Mouse (Mus musculus) right cerebral cortex, postnatal 10 days (tissue): ENCODE data around the gene Tymp.

Experiments used
- DNase-seq, 2 experiments: peaks; one replicate each; pipeline ENCODE4 v3.0.0; 2021; ENCODE audit warnings: low spot score in 2 of 2

The Tymp gene

DNA sequence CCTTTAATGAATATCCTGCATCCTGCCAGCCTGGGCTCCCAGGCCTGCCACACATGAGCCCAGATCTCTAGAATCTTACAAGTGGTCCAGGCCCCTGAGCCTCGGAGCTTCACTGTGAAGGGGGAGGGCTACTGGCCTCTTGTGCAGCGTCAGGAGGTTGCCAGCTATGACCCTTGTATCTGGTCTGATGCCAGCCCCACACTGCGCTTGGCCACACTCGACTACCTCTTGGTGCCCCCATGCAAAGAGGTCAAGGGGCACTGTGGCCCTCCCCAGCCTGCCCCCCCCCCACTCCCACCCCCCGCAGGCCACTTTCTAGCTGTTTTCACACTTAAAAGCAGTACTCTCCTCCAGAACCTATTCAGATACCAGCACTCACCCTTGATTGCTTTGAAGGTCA lies 50.4 kb downstream of the Tymp start:
- no peak for DNase-seq

DNA sequence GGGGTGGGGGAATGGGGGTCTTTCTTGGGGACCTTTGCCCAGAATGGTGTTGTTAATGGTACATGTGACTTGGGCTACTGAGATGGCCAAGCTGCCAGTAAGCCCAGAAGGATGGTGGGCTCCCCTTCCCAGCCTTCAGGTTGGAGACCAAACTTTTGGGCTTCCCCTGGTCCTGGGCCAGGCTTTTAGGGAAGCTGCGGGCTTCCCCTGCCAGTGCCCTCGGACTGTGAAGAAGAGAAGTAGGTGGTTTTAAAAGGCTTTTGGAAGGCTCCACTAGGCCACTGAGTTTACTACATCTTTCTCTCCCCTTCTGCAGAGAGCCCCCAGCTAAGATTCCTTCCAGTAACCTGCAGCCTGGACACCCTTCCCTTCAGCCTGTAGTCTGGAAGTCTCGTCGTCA lies 53.2 kb downstream of the Tymp start:
- DNase-seq, result no peak

DNA sequence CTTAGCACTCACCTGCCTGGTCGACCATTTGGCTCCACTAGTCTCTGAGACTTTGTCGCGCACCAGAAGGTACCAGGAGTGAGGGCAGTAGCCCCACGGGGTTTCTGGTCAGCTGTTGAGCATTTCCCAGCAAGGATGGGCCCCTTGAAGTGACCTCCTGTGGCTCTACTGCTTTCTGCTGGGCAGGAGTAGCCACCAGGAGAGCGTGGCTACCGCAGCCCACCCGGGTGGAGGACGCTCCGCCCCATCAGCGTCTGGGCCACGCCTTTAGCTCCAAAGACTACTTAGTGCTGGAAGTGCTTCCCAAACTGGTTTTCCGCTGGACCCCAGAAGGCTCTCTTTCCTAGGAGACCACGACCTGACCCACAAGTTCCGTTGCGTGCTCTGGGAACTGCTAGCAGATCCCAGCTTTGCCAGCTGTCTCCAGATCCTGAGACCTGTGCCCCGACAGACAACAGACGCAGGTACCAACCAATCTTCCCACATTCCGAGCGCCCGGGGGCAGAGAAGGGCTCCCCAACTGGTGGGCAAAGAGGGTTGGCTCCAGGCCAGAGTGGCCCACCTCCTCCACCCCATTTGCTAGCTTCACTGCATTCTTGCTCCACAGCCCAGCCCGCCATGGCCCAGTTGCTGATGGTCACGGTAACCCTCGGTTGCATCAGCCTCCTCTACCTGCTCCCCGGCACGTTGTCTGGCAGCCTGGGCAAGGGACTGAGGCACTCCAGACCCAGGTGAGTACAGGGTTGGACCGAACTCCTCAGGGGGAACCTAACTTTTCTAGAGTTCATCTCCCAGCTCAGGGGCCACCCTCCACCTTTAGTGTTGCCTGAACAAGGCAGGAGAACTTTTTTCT lies 53.9 kb downstream of the Tymp start, which contains the start of gene Adm2:
Gene Adm2 (plus strand): TSS at position 51 of the 853 bp plus-strand sequence.
- DNase-seq, result no peak
